Mouse (Mus musculus) myocyte (in vitro differentiated cells): ENCODE data around the gene Schip1.

ENCODE experiments used
- E2F4 ChIP-seq: IDR thresholded peaks from one replicate; pipeline ENCODE4 v1.6.1; 2011; ENCODE audit warnings: mild to moderate bottlenecking, control low read depth, moderate library complexity; ENCODE audit not compliant: insufficient read depth
- MYOG ChIP-seq, 3 experiments: IDR thresholded peaks; one replicate each; pipeline ENCODE4 v1.6.1; 2011; ENCODE audit warnings: control low read depth in 2 of 3, low read depth in 2 of 3, mild to moderate bottlenecking in 2 of 3; ENCODE audit not compliant: insufficient read length in 2 of 3, control insufficient read depth in 1 of 3, insufficient read depth in 1 of 3
- POLR2A ChIP-seq: IDR thresholded peaks from one replicate; pipeline ENCODE4 v1.6.1; 2011; ENCODE audit warnings: low read depth, mild to moderate bottlenecking, control low read depth, moderate library complexity; ENCODE audit not compliant: insufficient read length
- POLR2AphosphoS2 ChIP-seq: IDR thresholded peaks from one replicate; pipeline ENCODE4 v1.6.1; 2011; ENCODE audit warnings: low read depth, control low read depth; ENCODE audit not compliant: insufficient read length
- TCF12 ChIP-seq: IDR thresholded peaks from one replicate; pipeline ENCODE4 v1.6.1; 2011; ENCODE audit warnings: mild to moderate bottlenecking, control low read depth; ENCODE audit not compliant: poor library complexity, insufficient read depth, severe bottlenecking

- TF ChIP-seq POLR2A (no peak), E2F4 (no peak), TCF12 (no peak), POLR2AphosphoS2 (no peak), MYOG (IDR thresholded peaks at IDR 0.05; ENCODE audit: control insufficient read depth in 1 of 3, insufficient read depth in 1 of 3, insufficient read length in 2 of 3, low read depth in 2 of 3) (no peak)
Measured at GRCm38 (mm10) chr3:68675216-68675835, 610.7 kb downstream of the Schip1 start.
